Mouse (Mus musculus) myocyte (in vitro differentiated cells): ENCODE data around the gene Myo10.

Experiments used
- CEBPB ChIP-seq: IDR thresholded peaks from 2 replicates; pipeline ENCODE4 v1.6.1; 2011; ENCODE audit warnings: mild to moderate bottlenecking, moderate library complexity; ENCODE audit not compliant: poor library complexity, insufficient read depth, severe bottlenecking
- E2F4 ChIP-seq: IDR thresholded peaks from one replicate; pipeline ENCODE4 v1.6.1; 2011; ENCODE audit warnings: mild to moderate bottlenecking, control low read depth, moderate library complexity; ENCODE audit not compliant: insufficient read depth
- MAX ChIP-seq: IDR thresholded peaks from one replicate; pipeline ENCODE4 v1.6.1; 2011; ENCODE audit warnings: low read depth, mild to moderate bottlenecking, control low read depth
- MYOD1 ChIP-seq, 3 experiments: IDR thresholded peaks; one replicate each; pipeline ENCODE4 v1.6.1; 2011; ENCODE audit warnings: control low read depth in 2 of 3, low read depth in 2 of 3, mild to moderate bottlenecking in 2 of 3, moderate library complexity in 1 of 3; ENCODE audit not compliant: insufficient read length in 2 of 3, control insufficient read depth in 1 of 3
- MYOG ChIP-seq, 3 experiments: IDR thresholded peaks; one replicate each; pipeline ENCODE4 v1.6.1; 2011; ENCODE audit warnings: control low read depth in 2 of 3, low read depth in 2 of 3, mild to moderate bottlenecking in 2 of 3; ENCODE audit not compliant: insufficient read length in 2 of 3, control insufficient read depth in 1 of 3, insufficient read depth in 1 of 3
- POLR2A ChIP-seq: IDR thresholded peaks from one replicate; pipeline ENCODE4 v1.6.1; 2011; ENCODE audit warnings: low read depth, mild to moderate bottlenecking, control low read depth, moderate library complexity; ENCODE audit not compliant: insufficient read length
- POLR2AphosphoS2 ChIP-seq: IDR thresholded peaks from one replicate; pipeline ENCODE4 v1.6.1; 2011; ENCODE audit warnings: low read depth, control low read depth; ENCODE audit not compliant: insufficient read length
- REST ChIP-seq: IDR thresholded peaks from one replicate; pipeline ENCODE4 v1.6.1; 2011; ENCODE audit warnings: mild to moderate bottlenecking, control low read depth, moderate library complexity; ENCODE audit not compliant: insufficient read depth, insufficient read length
- SRF ChIP-seq: IDR thresholded peaks from one replicate; pipeline ENCODE4 v1.6.1; 2011; ENCODE audit warnings: low read depth; ENCODE audit not compliant: control insufficient read depth, insufficient read length
- TCF12 ChIP-seq: IDR thresholded peaks from one replicate; pipeline ENCODE4 v1.6.1; 2011; ENCODE audit warnings: mild to moderate bottlenecking, control low read depth; ENCODE audit not compliant: poor library complexity, insufficient read depth, severe bottlenecking
- TCF3 ChIP-seq: IDR thresholded peaks from one replicate; pipeline ENCODE4 v1.6.1; 2011; ENCODE audit warnings: low read depth, control low read depth; ENCODE audit not compliant: insufficient read length
- USF1 ChIP-seq: IDR thresholded peaks from one replicate; pipeline ENCODE4 v1.6.1; 2011; ENCODE audit warnings: low read depth, mild to moderate bottlenecking, control low read depth, moderate library complexity

GRCm38 (mm10) chr15:25589916-25590315 is 32.4 kb upstream of the Myo10 start:
- TF ChIP-seq E2F4, result no peak
- TF ChIP-seq MAX, result no peak
- no peak for TF ChIP-seq POLR2A
- TF ChIP-seq USF1, result no peak
- no peak for TF ChIP-seq POLR2AphosphoS2
- TF ChIP-seq TCF12, result no peak
- no peak for TF ChIP-seq MYOD1 (IDR thresholded peaks at IDR 0.05; ENCODE audit: control insufficient read depth in 1 of 3, insufficient read length in 2 of 3, low read depth in 2 of 3)
- no peak for TF ChIP-seq TCF3
- TF ChIP-seq REST, result no peak
- TF ChIP-seq SRF, result no peak
- TF ChIP-seq CEBPB, result no peak
- TF ChIP-seq MYOG (IDR thresholded peaks at IDR 0.05; ENCODE audit: control insufficient read depth in 1 of 3, insufficient read depth in 1 of 3, insufficient read length in 2 of 3, low read depth in 2 of 3), result no peak
